Mouse (Mus musculus): Measurements from ENCODE around the gene Fam149b.
"Not testable (repeated sequence)": the region's sequence is repeated elsewhere in the genome, so short reads cannot be mapped to it uniquely, and the experiment has no call there.

Fam149b gene

DNA sequence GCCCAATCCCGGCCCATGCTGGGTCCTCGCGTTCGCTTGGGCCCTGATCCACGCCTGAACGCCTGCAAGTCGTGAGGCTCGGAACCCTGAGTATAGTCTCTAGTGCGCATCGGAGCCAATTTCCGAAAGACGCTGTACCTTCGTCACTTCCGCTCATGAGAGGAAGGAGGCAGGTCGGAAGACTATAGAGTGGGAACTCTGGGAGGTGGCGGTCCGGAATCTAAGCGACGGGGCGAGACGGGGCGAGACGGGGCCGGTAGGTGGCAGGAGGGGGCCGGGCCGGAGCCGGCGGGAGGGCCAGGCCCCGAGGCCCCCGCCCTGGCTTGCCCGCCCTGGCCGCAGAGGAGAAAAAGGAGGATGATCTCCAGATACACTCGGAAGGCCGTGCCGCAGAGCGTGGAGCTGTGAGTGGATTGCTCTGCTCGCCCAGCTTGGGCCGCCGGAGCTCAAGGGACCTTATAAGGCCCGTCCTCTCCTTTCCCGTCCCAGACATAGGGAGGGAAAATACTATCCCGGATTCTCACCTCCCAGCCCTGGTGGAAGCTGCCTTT is at the start of gene Fam149b, which contains the start of gene Ecd:
TSS of gene Fam149b (plus strand) at position 172 of the 551 bp plus-strand sequence.
TSS of gene Ecd (minus strand) at position 131 of the 551 bp plus-strand sequence.
- peak; percentile 95 for DNase-seq

DNA sequence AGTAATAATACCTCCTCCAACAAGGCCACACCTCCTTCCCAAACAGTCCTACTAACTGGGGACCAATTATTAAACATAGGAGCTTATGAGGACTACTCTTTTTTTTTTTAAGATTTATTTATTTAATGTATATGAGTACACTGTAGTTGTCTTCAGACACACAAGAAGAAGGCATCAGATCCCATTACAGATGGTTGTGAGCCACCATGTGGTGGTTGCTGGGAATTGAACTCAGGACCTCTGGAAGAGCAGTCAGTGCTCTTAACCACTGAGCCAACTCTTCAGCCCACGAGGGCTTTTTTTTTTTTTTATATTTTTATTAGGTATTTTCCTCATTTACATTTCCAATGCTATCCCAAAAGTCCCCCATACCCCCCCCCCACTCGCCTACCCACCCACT is 42.9 kb upstream of the Fam149b start:
- DNase-seq = not testable (repeated sequence)

DNA sequence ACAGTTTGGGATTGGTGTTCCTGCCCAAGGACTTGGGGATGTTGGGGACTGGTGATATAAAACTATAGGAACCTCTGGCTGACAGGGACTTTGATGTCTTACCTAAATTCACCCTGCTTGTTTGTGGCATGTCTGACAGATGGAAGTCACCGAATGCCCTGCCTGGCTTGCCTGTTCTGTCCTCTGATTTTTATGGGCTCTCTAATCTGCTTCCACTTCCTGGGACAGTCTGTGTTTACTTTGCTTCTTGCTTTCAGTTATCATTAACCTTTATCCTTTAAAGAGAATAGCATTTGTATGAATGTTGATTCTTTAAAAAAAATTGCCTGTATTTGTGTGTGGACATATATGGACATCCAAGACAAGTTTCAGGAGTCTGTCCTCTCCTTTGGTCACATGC is 32.8 kb upstream of the Fam149b start:
- no peak for DNase-seq

DNA sequence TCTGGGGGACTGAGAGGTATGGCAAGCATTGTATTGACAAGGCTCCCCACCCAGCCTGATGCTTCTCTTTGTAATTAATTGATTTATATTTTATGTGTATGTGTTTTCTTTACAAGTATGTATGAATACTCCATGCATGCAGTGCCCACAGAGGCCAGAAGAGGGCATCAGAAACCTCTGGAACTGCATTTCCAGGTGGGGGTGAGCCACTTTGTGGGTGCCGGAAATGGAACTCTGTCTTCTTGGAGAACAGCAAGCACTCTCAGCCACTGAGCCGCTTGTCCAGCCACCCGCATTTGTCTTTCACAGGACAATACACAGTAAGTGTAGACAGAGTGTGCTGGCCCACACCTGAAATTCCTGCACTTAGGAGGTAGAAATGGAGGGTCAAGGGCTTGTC is 28.5 kb upstream of the Fam149b start:
- peak; percentile 30 for DNase-seq

DNA sequence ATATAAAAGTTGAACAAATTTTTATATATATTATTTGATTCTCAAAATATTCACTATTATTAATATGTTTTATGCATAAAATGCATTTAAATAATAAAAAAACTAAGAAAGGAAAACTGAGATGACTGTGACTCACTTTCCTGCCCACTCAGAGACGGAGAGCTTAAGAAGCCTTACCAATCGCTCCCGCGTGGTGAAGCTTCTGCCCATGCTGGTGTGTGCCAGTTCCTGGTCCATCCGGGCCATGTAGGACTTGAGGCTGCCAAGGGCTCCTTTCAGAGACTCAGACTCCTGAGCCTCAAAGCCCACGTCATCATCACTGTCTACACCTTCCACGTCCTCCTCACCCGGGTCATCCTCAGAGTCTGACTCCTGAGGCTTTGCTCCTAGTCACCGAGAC is 23.8 kb upstream of the Fam149b start:
- DNase-seq = no peak

DNA sequence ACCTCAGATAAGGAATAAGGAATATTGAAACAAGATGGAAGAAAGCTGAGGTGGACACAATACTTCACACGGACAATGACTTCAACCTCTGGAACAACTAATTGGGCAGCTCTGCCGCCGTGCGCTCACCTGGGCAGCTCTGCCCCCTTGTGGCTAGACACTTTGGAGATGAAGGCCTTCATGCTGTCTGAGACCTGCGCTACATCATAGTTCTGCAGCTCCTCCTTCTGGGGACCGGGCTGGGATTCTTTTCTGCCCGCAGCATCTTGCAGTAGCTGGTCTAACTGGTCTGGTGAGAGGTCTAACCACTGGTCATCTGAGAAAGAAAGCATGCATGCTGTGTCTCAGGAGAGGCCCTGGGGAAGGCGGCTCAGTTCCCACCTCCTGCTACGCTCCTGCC is 19.5 kb upstream of the Fam149b start:
- DNase-seq = peak; percentile 29

DNA sequence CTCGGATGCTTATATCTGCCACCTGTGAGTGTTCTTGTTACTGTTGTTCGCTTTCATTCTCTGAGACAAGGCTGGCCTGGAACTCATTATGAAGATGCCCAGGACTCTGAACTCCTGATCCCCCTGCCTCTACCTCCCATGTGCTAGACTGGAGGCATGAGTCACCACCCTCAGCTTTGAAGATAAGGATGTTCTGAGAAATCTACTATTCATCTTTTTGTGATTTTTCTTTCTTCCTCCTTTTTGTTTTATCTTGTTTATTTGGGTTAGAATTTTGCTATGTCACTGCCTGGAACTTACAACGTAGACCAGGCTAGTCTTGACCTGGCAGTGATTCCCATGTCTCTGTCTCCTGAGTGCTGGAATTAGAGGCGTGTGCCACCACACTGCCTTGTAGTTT is 16.6 kb upstream of the Fam149b start:
- DNase-seq = no peak

DNA sequence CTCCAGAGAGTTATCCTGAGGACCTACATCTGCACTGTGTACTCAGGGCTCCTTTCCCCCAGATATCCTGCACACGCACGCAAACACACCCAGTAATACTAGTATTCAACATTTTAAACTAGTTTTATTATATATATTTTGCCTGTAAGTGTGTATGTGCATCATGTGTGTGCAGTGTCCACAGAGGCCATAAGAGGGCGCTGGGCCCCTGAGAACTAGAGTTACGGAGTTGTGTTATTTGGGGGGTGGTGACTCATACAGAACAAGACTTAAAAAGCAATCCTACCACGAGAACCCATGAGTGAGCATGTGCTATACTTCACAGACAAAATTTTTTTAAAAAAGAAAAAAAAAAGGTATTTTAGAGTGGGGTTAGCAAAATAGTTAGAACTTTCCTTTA is 8.5 kb upstream of the Fam149b start:
- DNase-seq = no peak

DNA sequence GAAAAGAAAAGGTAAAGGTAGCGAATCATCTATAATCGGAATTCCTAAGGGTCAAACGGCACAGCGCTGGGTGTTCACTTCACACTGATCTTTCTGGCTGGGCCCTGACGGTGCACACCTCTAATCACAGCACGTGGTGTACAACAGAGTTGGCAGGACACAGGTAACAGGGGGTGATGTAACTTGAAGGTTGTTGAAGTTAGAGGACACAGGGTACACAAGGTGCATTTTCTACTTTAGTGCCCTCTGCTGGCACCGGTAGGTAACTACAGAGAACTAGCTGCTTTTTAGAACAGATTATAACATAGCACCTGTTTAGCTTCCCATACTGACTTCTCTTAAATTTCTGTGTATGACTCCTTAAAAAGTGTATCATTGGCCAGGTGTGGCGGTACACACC is 7.8 kb upstream of the Fam149b start:
- DNase-seq = peak; percentile 27

DNA sequence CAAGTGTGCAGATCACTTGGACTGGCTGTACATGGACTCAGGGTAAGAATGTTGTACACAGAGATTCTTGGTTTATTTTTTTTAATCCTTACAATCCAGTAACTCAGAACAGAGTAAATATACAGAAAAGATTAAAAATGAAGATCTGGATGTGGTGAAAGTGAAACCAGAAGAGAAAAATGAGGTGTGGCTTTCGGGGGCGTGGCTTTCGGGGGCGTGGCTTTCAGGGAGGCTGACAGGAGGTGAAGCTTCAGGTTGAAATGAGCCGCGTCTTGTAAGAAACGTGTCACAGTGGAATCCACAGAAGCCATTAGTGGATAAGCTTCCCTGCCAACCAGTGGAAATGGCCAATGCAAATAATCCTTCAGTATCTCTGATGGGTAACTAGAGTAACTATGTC is 7.1 kb upstream of the Fam149b start:
- no peak for DNase-seq

DNA sequence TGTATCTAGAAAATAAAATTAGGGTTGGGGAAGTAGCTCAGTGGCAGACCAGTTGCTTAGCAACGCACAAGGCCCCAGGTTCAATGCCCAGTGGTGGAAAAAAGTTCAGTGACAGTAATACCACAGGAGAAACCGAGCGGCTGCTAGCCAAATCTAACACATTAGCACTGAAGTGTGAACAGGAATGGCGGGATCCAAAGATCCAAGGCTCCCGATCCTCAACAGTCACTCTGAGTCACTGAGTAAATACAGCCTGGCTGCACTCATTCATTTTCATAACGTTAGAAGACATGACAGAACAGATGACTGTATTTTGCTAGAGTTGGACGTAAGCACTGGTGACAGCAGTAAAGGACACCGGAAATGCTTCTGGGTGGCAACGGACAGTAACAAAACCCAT is 2.1 kb upstream of the Fam149b start:
- DNase-seq = no peak

DNA sequence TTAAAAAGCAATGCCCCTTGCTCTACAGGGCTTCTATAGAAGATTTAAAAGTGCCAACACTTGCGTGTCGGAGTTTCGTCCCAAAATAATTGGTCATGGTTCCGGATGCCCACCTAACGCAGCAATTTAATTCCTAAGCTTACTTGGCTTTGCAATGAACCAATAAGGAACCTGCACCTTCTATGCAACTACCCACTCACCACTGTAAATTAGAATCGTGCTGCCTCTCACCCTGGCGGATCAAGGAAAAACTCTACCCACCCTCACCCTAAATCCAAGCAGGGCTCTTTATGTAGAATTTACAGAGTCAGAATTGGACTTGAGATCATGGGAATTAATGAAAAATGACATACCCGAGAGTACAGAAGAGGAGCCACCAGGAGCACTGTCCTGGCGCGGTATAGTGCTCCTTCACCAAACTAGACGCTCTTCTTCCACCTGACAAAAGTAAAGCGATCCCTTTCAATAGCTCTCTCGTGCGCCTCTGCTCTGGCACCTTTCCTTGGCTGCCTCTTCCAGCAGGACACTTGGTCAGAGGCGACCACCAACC is 446 bp upstream of the Fam149b start:
- DNase-seq = no peak

DNA sequence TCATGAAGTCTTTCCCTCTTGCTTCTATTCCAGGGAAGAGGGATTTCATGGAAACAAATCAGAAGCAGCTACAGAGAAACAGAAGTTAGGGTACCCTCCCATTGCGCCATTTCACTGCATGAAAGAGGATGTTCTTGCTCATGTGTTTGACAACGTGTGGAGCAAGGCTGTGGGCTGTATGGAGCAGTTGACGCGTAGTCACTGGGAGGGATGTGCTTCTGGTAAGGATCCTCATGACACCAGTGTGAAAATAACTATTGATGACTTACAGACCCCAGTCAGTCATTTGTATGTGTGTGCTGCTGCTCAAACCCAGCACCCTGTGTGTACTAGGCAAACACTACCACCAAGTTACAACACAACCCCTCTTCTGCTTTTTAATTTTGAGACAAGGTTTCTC is 15.3 kb downstream of the Fam149b start:
- DNase-seq = no peak

DNA sequence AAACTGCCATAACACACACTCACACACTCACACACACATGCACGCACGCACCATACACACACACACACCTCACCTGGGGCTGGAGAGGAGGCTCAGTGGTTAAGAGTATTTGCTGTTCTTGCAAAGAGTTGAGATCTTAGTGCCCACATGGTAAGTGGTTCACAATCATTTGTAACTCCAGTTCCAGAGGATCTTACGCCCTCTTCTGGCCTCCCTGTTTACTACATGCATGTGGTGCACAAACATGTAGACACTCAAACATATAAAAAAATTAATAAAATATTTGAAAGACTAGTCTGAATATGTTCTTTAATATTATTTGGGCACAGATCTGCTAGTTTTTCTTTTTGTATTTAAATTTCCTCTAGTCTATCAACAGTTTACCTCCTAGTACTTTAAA is 20.3 kb downstream of the Fam149b start:
- DNase-seq = no peak

DNA sequence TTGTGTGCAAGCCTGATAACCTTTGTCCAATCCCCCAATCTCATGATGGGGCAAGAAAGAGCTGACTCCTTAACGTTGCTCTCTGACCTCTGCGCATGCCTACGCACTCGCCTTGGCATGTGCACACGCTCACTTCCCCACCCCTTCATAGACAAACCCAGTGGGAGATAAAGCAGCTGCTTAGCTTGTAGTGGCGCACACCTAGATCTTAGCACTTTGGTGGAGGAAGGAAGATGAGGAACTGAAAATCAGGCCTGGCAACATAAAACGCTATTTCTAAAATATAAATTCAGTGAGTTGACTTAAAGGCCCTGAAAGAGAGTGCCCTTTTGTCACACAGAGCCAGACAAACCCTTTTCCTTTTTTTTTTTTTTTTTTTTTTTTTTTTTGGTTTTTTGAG is 22.8 kb downstream of the Fam149b start:
- DNase-seq = no peak

DNA sequence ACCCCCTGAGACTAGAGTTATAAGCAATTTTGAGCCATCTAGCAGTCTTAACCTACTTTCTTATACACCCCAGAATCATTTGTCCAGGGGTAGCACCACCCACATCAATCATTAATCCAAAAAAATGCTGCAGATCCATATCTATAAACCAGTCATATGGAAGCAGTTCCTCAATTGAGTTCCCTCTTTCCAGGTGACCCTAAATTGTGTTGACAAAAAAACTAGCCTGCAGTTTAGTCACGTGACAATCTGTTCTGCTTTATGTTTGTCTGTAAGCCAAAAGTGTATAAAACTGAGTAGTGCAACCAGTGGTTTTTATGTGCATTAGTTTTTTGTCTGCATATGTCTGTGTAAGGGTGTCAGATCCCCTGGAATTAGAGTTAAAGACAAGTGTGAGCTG is 23.9 kb downstream of the Fam149b start:
- no peak for DNase-seq

DNA sequence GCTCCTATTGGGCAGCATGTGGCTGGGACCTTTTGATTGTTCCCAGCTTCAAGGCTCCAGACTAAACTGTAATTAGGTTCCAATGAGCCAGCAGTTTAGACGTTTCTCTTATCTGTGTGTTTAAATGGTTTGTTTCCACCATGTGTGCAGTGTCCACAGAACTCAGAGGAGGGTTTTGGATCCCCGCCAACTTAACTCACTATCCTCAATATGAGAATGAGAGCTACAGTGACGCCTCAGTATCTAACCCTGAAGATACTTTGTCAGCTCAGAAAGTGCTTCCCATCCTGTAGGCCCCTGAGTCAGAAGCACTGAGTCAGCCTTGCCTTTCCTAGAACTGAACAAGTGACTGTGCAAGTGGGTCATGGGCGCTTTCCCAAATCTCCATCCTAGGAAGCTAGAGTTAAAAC is 29.2 kb downstream of the Fam149b start:
- DNase-seq = no peak

DNA sequence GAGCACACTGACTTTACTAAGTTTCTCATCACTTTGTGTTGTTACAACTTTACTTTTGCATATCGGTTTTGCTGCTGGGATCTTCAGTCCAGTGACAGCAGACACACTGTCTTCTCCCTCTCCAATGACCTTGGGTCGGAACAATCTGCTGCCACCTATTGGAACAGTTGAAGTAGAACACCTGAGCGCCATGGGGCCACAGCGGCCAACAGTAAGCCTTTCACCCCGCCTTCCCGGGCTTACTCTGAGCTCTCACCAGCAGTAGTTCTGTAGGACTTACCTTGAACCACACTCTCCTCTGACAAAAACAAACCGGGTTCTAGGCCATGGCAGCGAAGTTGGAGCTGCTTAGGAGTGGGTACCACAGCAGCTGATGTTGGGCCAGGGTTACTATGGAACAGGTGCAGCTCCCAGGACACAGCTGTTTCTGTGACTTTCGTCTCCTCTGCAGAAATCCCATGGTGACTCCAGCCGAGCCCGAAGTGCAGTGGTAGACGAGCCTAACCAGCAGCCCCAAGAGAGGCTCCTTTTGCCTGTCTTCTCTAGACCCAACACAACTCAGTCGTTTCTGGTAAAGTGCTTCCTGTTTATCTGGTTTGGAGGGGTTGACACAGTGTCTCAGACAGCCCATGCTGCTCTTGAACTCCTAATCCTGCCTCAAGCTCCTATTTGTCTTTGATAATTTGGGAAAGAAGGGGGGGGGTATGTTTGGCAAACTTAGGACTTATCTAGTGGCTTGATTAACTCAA is 30.5 kb downstream of the Fam149b start:
- DNase-seq = peak; percentile 67

DNA sequence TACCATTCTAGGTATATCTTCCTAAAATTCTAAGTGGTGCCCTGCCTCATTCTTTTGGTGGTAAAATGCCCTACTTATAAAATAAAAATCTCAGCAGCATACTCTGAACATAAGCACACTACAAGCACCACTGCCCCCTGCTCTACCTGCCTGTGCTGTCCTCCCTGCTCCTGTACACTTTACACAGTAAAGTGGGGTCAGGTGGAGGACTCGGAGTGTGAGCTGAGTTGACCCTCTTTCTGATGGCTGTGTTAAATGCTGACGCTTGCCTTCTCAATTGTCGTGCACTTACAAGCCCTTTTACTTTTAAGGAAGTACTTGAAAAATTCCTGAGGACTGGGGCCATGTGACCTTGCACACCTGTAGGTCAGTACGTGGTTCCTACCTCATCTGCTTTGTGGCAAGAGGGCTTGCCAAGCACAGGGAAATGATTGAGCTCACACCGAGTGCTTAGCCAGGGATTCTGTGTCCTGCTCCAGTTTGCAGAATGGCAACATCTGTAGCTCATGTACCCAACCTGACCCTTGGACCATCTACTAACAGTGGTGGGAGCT is 31.2 kb downstream of the Fam149b start:
- no peak for DNase-seq

DNA sequence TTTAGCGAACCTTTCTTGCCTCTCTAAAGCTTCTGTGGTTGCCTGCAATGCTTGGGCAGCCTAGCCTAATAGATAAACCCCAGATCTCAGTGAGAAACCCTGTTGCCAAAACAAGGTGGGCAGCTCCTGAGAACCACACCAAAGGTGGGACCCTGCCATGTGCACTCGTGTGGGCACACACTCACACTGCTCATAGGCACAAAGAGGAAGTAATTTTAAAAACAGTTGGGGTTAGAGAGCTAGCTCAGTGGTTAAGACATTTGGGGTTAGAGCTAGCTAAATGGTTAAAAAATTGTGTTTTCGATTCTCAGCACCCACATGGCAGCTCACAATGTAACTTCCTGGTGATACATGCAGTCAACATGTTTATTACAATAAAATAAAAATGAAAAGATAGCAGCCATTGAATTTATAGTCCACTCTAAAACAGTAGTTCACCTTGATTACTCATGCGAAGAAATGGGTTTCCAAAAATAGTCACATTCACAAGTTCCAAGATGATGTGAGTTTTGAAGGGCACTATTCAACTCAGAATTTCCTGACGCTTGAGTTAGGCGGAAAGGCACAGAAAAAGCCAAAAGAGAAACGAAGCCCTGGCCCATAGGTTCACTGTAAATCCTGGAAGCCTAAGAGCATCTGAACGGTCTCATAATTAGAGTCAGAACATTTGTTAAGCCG is 31.9 kb downstream of the Fam149b start:
- DNase-seq = no peak

DNA sequence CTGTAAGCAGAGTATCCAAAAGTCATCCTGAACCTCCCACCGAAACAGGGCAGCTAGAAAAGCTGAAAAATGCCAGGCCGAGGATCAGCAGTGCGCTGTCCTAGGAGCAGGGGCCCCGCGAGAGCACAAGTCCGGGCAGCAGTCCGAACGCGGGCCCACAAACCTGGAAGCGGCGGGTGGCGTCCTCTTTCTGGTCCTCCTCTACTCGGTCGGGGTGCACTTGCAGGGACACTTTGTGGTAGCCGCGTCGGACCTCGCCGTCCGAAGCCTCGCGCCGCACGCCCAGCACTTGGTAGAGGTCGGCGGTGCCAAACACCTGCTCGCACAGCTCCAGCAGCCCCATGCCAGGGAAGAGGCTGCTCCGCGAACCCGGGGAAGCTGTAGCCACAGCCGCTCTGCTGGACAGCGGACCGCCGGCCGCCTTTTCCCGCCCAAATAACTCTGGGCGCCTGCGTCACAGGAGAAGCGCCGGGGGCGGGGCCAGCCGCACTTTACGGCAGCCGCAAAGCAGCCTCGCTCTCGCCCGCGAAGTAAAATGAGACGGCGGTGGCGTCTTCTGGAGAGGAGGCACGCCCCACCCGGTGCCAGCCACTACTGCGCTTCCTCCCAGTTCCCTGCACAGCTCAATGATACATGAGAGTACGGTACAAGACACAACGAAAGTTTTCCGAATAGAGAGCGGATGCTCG is 40.6 kb downstream of the Fam149b start, which contains the start of gene Dnajc9:
TSS of gene Dnajc9 (minus strand) at position 470 of the 689 bp plus-strand sequence.
- peak; percentile 97 for DNase-seq

DNA sequence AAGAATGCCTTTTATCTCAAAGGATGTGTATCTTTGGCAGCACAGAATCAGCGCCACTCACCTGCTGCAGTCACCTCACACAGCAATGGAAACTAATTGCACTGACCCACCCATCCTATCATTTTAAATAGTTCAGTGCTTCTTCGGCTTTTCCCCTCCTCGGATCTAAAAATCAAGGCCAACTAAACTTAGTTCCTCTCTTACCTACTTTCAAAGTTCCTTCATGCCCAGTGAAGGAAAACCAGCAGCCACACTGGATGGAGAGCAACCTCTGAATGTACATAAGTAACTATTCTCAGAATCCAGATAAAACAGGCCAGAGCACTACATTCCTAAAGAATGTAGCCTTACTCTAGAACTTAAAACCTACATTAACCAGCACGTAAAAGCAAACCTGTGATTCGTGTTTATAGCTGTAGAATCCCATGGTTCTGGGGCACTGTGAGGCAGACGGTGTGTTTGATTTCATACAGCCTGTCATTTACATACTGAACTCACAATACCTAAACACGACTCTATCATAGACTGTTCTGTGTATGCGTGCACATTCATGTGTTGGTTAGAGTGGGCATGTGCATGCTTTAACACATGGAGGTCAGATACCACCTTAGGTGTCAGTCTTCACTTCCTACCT is 41.6 kb downstream of the Fam149b start:
- no peak for DNase-seq
